Mouse (Mus musculus) spleen, postnatal 4 days (tissue): ENCODE results near the gene Rnf227.

Experiments used
- DNase-seq, 2 experiments: peaks; one replicate each; pipeline ENCODE4 v3.0.0; 2022; ENCODE audit warnings: low spot score in 2 of 2

Gene Rnf227

DNA sequence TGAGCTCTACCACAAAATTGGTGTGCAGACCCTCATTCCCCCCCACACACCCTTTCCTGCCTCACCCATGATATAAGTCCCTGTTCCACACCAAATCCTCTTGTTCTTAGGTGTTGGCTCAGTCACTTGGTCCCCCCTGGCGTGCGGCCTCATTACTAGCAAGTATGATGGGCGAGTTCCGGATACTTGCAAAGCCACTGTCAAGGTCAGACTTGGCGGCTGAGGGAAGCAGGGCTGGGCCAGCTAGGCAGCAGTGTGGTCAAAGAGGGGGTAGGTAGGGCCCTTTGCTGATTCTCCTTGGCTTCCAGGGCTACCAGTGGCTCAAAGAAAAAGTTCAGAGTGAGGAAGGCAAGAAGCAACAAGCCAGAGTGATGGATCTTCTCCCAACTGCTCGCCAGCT, 9.1 kb upstream of the Rnf227 start:
- DNase-seq = no peak

DNA sequence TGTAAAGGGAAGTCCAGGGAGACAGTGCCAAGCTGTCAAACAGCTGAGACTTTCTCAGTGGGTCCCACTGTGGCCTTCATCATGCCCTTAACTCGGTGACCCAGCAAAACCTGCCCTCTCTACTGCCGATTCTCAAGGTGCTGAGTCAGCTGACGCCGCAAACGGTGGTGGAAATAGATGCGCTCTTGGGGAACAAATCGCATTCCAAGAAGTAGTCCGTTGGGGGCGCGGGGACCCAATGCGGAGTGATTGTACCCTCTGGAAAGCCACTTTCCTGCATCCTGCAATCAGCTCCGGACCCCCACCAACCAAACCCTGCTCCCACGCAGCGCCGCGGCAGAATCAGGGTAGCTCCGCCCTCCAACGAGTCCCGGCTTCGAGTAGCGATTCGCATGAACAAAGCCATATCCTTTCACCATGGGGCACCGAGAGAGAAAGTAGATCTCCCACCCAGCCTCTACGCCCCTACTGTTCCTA, 8.3 kb upstream of the Rnf227 start:
- peak; percentile 55 to 80 for DNase-seq

DNA sequence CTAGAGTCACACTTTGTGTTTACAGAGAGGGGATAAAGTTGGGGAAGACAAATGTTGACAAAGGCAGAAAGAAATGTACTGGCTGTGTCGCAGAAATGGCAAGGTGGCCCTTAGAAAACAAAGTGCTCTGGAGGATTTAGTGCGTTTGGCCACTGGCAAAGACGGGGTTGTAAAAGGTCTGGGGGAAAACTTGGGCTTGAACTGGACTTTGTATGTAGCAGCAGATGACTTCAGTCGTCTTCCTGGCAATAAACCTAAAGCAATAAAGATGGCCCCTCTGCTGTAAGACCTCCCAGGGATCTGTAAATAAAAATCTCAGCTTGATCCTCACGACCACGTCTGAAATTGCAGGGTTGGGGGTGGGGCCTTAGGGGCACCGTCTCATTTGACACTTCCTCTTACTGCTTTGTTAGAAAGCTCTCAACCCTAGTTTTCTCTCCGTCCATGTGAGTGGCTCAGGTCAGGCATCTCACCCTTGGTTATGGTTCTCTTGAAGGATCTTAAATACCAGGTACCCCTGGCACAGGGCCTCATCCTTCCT, 7.5 kb upstream of the Rnf227 start:
- DNase-seq = no peak

DNA sequence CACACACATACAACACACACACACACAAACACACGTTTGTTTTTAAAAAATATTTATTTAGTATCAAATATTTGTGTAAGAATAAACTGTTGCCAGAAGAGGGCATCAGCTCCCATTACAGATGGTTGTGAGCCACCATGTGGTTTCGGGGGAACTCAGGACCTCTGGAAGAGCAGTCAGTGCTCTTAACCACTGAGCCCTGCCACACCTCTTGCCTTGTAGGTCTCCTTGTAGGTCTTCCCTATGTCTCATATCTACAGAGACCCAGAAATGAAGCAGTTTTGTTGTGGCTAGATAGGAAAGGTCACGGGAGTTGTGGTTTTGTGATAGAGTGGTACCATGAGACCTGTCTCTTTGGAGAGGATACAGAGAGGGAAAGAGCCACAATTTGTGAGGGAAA, 6.3 kb upstream of the Rnf227 start:
- DNase-seq = no peak

DNA sequence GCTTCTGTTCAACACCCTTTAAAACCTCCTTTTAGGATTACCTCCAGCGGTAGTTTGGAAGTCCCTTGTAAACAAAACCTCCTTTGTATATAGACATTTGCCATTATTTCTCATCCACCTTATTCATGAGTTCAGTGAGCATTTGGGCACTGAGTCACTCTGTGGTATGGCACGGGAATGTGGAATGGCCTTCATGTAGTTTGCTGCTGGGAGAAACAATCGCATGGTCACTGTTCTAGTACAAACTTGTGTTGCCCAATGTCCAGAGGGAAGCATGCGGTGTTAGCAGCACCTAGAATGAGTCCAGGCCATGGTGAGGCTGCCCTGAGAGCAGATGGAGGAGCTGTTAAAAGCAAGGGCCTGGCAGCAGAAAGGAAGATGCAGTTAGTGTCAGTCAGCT, 5.5 kb upstream of the Rnf227 start:
- no peak for DNase-seq

DNA sequence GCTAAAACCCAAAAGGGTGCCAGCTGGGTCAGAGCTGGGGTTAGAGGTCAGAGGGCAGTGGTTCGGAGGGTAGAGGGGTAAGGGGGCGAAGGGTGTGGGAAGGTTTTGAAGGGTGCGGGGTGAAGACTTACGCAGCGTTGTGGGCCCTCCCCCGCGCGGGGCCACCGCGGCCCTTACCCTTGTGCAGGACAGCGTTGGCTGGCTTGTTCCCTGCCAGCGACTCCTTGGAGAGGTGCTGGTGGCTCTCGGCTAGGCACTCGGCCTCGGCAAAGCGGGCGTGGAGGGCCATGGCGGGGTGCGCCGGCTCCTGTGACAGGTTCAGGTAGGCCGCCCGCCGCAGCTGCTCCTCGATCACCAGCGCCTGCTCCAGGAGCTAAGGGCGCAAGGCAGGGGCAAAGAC, 6.2 kb downstream of the Rnf227 start:
- no peak for DNase-seq

DNA sequence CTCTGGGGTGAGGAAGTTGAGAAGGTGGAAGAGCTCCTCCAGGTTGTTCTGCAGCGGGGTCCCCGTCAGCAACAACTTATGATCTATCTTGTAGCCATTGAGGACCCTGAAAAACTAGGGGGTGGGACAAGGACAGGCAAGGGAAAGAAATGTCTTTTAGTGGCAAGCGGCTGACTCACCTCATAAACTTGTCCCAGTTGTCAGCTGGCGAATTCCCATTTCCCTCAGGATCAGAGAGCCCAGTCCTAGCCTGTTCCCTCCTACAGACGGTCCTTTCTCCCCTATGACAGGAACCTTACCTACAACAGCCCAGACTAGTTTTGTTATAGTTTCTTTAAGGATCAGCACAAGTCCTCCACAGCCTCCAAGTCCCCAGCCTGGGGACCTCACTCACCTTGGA, 16.3 kb downstream of the Rnf227 start:
- DNase-seq = no peak

DNA sequence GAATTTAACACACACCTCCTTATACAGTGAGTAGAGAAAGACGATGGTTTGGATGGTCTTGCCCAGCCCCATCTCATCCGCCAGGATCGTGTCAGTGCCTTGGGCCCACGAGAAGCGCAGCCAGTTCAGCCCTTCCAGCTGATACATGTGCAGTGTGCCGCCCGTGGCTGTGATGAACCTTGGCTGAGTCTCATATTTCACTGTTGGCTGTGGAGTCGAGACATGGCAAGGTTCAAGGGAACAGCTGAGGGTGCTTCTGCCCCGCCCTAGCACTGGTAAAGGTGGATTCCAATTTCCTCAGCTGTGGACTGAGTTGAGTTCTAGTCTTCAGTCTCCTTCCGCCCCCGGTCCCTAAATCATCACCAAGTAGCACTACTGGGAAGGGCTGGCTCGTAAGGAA, 17.4 kb downstream of the Rnf227 start:
- no peak for DNase-seq

DNA sequence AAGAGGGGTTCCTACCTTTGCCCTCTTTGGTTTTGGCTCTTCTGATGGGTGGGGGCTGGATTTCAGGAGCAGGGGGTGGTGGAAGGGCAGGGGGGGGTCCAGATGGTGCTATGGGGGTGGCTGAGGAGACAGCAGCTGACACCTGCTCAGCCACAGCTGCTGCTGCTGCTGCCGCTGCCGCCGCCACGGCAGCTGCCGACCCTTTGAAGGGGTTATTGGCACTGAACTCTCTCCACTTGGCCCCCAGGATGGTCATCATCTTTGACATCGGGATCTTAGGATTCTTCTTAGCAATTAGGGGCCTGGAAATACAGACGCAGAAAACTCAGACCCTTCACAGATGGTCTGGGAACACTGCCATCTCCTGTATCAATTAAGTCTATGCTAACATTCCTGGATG, 21.8 kb downstream of the Rnf227 start:
- DNase-seq = no peak

DNA sequence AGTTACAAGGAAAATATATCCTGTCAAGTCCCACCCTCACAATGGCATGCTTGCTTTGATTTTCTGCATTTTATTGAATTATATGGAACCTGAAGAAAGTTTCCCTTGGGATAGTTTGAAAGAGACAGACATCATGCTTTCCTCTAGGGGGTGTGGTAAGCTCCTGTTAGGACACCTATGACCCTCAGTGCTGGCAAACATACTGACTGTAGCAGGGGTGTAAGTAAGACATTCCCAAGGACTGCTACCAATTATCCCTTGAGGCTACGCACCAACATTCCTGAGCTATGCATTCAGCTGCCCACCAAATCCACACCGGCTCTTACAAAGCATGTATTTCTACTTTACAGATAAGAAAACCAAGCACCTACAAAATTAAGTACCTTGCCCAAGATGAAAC, 22.2 kb downstream of the Rnf227 start:
- no peak for DNase-seq

DNA sequence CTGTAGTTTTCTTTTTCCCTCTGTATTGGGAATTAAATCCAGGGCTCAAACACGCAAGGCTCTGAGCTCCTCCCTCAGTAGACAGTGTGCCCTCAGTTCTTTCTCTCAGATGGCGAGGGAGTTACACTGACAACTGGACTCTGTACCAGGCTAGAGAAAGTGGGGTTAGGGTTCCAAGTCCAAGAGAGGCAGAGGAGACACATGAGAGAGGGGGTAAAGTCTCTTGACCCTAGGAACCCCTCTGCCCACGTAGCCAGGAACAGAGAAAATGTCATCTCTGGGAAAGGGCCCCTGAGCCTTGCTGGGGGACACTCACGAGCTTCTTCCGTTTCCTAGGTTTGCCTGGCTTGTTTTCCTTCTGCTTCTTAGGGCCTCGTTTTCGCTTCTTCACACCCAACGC, 24.1 kb downstream of the Rnf227 start:
- no peak for DNase-seq

DNA sequence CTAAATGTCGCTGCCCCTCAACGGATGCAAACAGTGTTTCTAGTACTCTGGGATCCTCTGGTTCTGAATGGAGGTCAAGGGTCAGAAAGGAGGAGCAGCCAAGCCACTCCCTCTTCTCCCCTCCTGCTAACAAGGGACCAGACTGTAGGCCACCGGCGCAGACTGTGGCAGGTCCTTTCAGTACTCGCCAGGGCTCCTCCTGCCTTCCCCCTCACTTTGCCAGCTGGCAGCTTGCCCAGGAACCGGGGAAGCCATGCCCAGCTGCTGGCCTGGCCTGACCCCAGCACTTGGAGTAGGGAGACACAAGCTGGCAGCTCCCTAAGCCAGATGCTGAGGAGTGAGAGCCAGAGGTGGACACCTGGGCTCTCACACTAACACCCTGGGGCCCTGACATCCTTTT, 24.6 kb downstream of the Rnf227 start:
- DNase-seq = peak; percentile 63 to 79

DNA sequence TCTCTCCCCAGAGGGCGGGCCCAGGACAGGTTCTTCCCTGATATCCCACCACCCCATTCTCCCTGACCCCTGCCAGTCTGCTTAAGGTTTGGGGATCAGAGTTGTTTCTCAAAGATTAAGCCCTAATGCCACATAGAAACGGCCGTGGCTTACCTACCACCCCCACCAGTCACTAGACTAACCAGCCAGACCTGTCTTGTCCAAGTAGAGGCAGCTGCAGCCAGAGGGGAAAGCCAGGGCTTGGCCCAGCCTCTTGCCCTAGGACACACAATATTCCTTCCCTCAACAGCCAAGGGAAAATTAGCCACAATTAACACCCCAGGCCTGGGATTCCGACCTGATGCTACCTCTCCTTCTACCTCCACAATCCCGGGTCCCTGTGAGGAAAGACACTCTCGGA, 25.5 kb downstream of the Rnf227 start:
- DNase-seq = no peak

DNA sequence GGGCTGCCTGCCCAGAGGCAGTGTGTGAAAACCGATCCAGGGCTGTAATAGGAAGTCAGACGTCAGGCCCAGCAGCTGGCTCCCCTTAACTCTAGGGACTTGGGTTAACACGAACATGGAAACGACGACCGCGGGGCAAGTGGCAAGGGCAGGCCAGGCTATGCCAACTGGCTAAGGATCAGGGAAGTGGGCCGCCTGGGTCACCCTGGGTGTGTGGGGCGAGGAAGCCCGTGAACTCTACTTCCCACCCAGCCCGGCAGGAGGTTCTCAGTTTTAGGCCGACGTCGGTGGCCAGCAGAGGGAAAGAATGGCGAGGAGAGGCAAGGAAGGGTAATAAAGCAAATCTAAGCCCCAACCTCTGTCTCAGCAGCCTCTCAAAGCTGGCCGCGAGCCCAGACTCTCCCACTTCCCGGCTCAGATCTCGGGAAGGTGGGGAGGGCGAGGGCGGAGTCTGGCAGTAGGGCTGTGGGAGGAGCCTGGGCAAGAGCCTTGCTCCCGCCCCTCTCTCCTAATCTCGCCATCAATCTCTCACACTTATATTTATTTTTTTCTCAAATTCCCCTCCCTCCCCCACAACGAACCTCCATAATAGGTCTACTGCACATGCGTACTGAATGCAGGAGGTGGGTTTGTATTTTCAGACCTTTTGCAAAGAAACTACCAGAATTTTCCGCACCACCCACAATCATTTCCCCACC, 26.0 kb downstream of the Rnf227 start:
- peak; percentile 74 to 78 for DNase-seq

DNA sequence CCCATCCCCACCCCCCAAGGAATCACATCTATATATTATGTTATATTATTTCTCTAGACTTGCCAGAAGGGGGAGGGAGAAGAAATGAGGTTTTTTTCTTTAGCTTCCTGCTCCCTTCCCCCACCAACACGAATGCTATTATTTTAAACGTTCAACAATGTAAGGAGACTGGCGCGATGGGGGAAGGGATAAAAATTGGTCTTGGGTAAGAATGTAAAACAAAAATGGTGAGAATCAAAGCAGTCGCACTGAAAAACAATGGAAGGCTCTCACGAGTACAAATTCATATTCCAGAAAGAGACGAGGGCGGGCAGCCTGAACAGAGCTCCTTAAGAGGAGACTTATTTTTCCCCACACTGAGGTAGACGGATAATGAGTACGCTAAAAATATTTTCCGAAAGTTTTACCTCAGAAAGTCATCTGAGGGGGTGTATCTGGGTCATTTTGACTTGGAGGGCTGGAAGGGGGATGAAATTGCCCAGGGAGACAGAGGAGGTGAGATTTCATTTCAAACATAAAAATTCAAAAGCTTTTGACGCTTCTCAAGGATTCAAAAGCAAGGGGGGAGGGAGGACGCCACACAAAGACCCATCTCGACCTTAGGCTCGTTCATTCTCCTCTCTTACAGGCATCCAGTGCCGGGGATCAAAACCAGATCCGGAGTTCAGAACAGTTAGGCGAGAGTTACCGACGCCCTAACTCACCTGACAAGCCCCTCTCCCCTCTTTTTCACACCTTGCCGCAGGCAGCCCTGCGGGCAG, 26.8 kb downstream of the Rnf227 start:
- DNase-seq = no peak

DNA sequence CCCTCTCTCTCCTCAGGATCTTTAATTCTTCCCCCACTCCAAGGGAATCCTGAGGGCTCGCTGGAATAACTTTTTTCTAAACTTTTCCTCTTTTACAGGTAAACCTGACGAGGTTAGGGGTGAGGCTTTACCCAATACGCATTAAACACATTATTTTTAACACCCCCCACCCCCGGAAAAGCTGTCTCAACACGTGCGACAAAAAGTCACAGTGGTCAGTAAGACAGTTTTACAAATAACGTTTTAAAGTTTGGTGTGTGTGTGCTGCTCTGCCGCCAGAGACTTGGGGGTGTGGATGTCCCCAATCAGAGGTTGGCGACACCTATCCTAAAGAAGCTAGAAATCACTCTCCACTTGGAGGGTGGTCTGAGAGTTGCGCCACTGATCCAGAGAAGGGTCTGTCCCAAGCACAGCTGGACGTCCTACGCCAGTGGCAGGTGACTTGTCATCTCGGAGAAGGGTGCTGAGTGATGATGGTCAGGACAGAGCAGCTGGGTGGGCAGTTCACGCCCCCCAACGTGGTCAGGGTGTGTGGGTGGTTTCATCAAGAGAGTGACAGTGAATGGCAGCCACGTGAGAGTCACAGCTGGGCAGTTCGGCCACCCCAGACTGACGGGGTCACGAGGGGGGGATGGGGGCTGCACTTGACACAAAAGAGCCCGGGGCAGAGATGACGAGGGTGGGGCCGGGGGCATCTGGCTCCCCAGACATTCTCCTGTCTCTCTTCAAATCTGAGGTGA, 27.5 kb downstream of the Rnf227 start:
- DNase-seq = no peak

DNA sequence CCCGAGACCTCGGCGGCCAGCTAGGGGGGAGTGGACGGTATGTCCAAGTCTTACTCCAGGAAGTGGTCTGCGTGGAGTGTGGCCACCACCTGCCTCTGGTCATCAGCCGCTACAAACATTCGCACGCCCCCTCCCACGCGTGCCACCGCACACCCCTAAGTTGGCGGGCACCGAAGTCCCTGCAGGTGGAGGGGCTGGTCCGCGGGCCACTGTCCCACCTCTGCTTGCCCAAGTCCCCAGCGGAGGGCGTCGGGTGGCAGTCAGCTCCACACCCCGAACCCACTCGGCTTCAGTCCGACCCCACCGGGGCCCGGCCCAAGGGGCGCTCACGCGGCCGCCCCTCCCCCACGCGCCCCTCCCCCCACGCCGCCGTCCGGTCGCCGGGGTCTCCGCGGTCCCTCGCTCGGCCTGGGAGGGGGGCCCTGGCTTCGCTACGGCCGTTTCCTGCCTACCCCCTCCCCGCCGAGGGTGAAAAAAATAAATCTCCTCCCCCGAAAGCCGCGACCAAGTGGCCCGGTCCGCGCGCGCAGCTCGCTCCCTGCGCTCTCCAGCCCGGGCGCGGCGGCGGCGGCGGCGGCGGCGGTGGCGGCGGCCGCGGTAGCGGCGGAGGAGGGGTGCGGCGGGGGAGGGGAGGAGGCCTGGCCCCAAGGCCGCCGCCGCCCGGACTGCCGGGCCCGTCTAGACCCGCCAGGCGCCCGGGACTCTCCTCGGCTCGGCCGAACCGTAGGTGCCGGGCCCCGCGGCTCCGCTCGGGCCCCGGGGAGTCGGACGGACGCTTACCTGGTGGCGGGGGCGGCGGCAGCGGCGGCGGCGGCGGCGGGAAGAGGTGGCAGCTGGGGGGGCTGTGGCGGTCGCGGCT, 28.3 kb downstream of the Rnf227 start:
- peak; percentile 36 to 76 for DNase-seq

DNA sequence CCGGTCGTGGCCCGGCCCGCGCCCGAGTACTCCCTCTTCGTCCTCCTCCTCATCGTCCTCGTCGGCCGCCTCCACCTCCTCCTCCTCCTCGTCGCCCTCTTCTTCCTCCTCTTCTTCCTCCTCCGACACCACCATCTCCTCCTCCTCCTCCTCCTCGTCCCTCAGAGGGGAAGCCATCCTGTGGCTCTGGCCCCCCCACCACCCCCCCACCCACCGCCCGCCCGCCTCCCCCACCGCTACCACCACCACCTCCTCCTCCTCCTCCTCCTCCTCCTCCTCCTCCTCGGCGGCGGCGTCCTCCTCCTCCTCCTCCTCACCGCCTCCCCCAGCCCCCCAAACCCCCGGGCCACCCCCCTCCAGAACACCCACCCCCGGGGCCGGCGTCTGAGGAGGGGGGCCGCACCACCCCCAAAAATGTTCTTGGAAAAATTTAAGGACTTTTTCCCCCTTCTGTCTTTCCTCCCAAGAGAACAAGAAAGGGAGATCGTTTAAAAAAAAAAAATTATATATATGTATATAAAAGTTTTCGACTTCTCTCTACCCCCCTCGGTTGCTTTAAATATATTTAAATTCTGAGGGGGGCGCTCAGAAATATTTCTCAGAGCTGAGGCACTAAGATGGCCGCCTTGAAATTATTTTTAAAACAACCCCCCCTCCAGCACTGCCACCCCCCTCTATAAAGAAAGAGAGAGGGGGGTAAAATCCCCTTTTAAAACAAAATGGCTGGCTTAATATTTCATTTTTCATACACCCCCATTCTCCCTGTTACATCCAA, 29.1 kb downstream of the Rnf227 start, which contains the start of gene Chd3:
TSS of gene Chd3 (minus strand) at position 192 of the 775 bp plus-strand sequence.
- no peak for DNase-seq

DNA sequence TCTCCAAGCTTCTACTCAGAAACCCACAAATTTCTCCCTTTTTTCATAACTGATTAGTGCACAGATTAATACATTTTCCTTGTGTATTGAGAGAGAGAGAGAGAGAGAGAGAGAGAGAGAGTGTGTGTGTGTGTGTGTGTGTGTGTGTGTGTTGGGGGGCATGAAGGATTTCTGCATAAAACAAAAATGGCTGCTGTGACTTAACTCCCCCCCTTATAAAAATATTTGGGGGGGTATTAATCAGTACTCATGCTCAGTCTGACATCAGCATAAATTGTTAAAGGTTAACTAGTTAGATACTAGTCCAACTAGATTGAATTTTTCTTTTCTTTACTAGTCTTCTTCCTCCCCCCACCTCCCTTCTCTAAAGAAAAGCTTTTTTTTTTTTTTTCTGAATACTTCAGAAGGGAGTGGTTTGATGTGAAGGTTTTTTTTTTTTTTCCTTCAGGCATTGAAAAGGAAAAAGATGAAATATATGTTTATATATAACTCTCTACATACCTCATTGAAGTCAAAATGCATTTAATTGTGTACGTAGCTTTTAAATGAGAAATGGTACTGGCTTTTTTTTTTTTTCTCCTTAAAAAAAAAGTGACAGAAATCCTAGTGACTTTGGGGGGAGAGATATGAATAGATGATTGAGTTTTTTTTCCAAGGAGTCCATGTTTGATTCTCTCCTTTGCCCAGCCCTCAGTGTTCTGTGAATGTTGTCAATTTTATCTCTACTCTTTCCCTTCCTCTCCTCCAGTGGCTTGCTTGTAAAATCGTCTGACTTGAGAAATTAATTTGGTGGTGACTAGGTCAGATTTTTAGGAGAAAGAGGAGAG, 29.9 kb downstream of the Rnf227 start:
- no peak for DNase-seq

DNA sequence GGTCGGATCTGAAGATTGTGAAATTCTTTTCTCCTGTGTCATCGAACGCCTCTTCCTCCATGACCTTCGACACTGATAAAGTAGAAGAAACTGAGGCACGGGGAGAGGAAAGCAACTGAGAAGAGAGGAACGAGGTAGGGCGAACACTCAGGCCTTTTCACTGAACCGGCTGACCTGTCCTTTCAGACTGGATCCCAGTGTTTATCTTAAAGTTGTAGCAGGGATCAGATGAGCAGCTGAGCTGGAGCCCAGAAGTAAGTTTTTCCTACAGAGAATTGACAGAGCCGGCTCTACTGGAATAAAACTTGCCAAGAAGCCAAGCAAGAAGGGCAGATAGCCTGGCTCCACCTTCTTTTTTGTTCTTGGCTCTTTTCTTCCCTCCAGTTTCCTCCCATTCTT, 30.6 kb downstream of the Rnf227 start:
- DNase-seq = no peak
